ENCODE assay signal across 17 mouse cellular contexts in the genomic region with DNA sequence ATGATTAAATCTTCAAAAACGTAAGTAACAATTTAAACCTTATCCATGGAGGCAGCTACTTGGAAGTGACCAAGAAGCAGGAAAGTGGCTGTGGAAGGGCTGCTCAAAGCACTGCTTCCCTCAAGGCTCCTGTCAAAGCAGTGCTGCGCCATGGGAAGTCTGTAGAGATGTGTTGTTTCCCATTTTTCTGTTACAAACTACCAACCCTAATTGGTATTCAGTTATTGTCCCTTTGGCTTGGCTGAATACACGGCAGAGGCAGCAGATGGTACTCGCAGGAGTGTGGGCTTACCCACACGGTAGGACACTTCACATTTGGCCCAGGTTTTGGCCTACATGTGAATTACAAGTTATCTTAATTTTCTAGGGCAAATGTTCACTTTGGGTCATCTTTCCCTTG. TPM values are rescaled to one million over a fixed set of nuclear protein-coding genes. Genes with fewer than 3 reads are reported as not detected.
DNase-seq lines count a peak whose midpoint lies in the region; ATAC-seq and TF ChIP-seq lines count a peak whose summit lies in the region.
"Had no signal": no experiment of that assay in that cellular context is flagged by ENCODE, and none has a peak within 500 bp of the region (broad histone marks: within the 10 kb centered on the region; RNA-seq: fewer than 3 reads in every experiment).

No protein-coding gene starts in this region.

- H3K27ac ChIP-seq in midbrain, embryonic 11.5 days (ENCODE audit: low read depth, low read length) = no peak overlapping the region
- no peak overlapping the region for H3K27ac ChIP-seq in midbrain, embryonic 16.5 days (ENCODE audit: low read length)
- no peak overlapping the region for H3K27ac ChIP-seq in cerebellum, adult 2 months (ENCODE audit: insufficient read depth, low read length)
- H3K27ac ChIP-seq in forebrain, postnatal 0 days (ENCODE audit: low read depth, low read length) = no peak overlapping the region
- no peak overlapping the region for H3K27ac ChIP-seq in neural tube, embryonic 14.5 days (ENCODE audit: low read depth, low read length)
- H3K27ac ChIP-seq: embryonic facial prominence, embryonic 12.5 days; limb, embryonic 12.5 days had no signal

- no peak for ATAC-seq in midbrain, embryonic 11.5 days (ENCODE audit: low FRiP score)
- no peak for ATAC-seq in midbrain, embryonic 16.5 days
- peak; percentile 27; the same call in 1 of the 2 replicates for ATAC-seq in forebrain, postnatal 0 days
- ATAC-seq in neural tube, embryonic 14.5 days (ENCODE audit: low read depth) = peak; percentile 65; the same call in 1 of the 2 replicates
- ATAC-seq: CD4-positive, CD25-positive, alpha-beta regulatory T cell, adult 4 months; intestine, embryonic 16.5 days; liver, postnatal 0 days had no signal

- no peaks in the 10 kb centered on the region for H3K27me3 ChIP-seq in midbrain, embryonic 11.5 days (ENCODE audit: control insufficient read depth, insufficient read depth, low read length)
- H3K27me3 ChIP-seq in midbrain, embryonic 16.5 days (ENCODE audit: control insufficient read depth, insufficient read depth, low read depth, low read length) = no peaks in the 10 kb centered on the region
- H3K27me3 ChIP-seq in cerebellum, adult 2 months (ENCODE audit: control insufficient read depth, insufficient read depth, low read length) = no peaks in the 10 kb centered on the region
- no peaks in the 10 kb centered on the region for H3K27me3 ChIP-seq in forebrain, postnatal 0 days (ENCODE audit: insufficient read depth, low read length)
- H3K27me3 ChIP-seq in neural tube, embryonic 14.5 days (ENCODE audit: control insufficient read depth, insufficient read depth, low read length) = no peaks in the 10 kb centered on the region
- H3K27me3 ChIP-seq: embryonic facial prominence, embryonic 12.5 days; limb, embryonic 12.5 days had no signal

- no peak overlapping the region for H3K4me2 ChIP-seq in midbrain, embryonic 11.5 days
- no peak overlapping the region for H3K4me2 ChIP-seq in midbrain, embryonic 16.5 days (ENCODE audit: low read length)
- no peak overlapping the region for H3K4me2 ChIP-seq in forebrain, postnatal 0 days (ENCODE audit: low read depth)
- no peak overlapping the region for H3K4me2 ChIP-seq in neural tube, embryonic 14.5 days (ENCODE audit: low read depth, low read length)
- H3K4me2 ChIP-seq: embryonic facial prominence, embryonic 12.5 days; limb, embryonic 12.5 days had no signal

- no peaks in the 10 kb centered on the region for H3K4me1 ChIP-seq in midbrain, embryonic 11.5 days (ENCODE audit: control insufficient read depth, insufficient read depth, low read length)
- no peaks in the 10 kb centered on the region for H3K4me1 ChIP-seq in midbrain, embryonic 16.5 days (ENCODE audit: control insufficient read depth, insufficient read depth, low read length)
- H3K4me1 ChIP-seq in cerebellum, adult 2 months (ENCODE audit: control insufficient read depth, insufficient read depth, low read length) = peaks cover 18% of the 10 kb centered on the region
- H3K4me1 ChIP-seq in forebrain, postnatal 0 days (ENCODE audit: insufficient read depth) = peaks cover 3% of the 10 kb centered on the region; the same call in 1 of the 2 replicates
- no peaks in the 10 kb centered on the region for H3K4me1 ChIP-seq in neural tube, embryonic 14.5 days (ENCODE audit: control insufficient read depth, insufficient read depth, low read length)
- H3K4me1 ChIP-seq: embryonic facial prominence, embryonic 12.5 days; limb, embryonic 12.5 days had no signal

- WGBS in midbrain, embryonic 11.5 days = 79% methylated on average over 5 of the region's 5 CpGs
- 51% methylated on average over 5 of the region's 5 CpGs for WGBS in midbrain, embryonic 16.5 days
- WGBS in cerebellum, adult 2 months = 13% methylated on average over 5 of the region's 5 CpGs
- WGBS in forebrain, postnatal 0 days = 31% methylated on average over 5 of the region's 5 CpGs
- WGBS in neural tube, embryonic 14.5 days = 25% methylated on average over 5 of the region's 5 CpGs

- H3K9ac ChIP-seq in midbrain, embryonic 11.5 days (ENCODE audit: low read length) = no peak overlapping the region
- H3K9ac ChIP-seq in midbrain, embryonic 16.5 days (ENCODE audit: low read depth, low read length) = no peak overlapping the region
- H3K9ac ChIP-seq in forebrain, postnatal 0 days = no peak overlapping the region
- no peak overlapping the region for H3K9ac ChIP-seq in neural tube, embryonic 14.5 days (replicated peaks; ENCODE audit: low read depth, low read length)
- H3K9ac ChIP-seq: embryonic facial prominence, embryonic 12.5 days; limb, embryonic 12.5 days; liver, postnatal 0 days had no signal

- no peaks in the 10 kb centered on the region for H3K9me3 ChIP-seq in midbrain, embryonic 11.5 days (ENCODE audit: control insufficient read depth, low read length)
- H3K9me3 ChIP-seq in midbrain, embryonic 16.5 days (replicated peaks; ENCODE audit: control insufficient read depth, low read length, poor library complexity, severe bottlenecking) = no peaks in the 10 kb centered on the region
- H3K9me3 ChIP-seq in forebrain, postnatal 0 days (ENCODE audit: low read length) = no peaks in the 10 kb centered on the region
- no peaks in the 10 kb centered on the region for H3K9me3 ChIP-seq in neural tube, embryonic 14.5 days (ENCODE audit: control insufficient read depth, low read length)
- H3K9me3 ChIP-seq: embryonic facial prominence, embryonic 12.5 days; limb, embryonic 12.5 days had no signal

- no peak for TF ChIP-seq CTCF in cerebellum, adult 2 months (IDR thresholded peaks at IDR 0.05; ENCODE audit: borderline replicate concordance, insufficient read depth, low read depth, low read length)
- TF ChIP-seq CTCF in forebrain, postnatal 0 days (IDR thresholded peaks at IDR 0.05; ENCODE audit: low read depth) = no peak

- no peak overlapping the region for H3K4me3 ChIP-seq in midbrain, embryonic 11.5 days (ENCODE audit: low read depth, low read length)
- H3K4me3 ChIP-seq in midbrain, embryonic 16.5 days (ENCODE audit: low read depth, low read length) = no peak overlapping the region
- no peak overlapping the region for H3K4me3 ChIP-seq in cerebellum, adult 2 months (replicated peaks; ENCODE audit: insufficient read depth, low read depth, low read length)
- H3K4me3 ChIP-seq in forebrain, postnatal 0 days (ENCODE audit: low read depth, low read length) = no peak overlapping the region
- H3K4me3 ChIP-seq in neural tube, embryonic 14.5 days (ENCODE audit: low read depth, low read length) = no peak overlapping the region
- H3K4me3 ChIP-seq: embryonic facial prominence, embryonic 12.5 days; limb, embryonic 12.5 days had no signal

- no peaks in the 10 kb centered on the region for H3K36me3 ChIP-seq in midbrain, embryonic 11.5 days (ENCODE audit: control insufficient read depth, insufficient read depth, low read length)
- H3K36me3 ChIP-seq in midbrain, embryonic 16.5 days (ENCODE audit: control insufficient read depth, insufficient read depth, low read length) = 0 out of 2 replicates have a peak, but pooled peaks cover 2% of the 10 kb centered on the region
- no peaks in the 10 kb centered on the region for H3K36me3 ChIP-seq in forebrain, postnatal 0 days (ENCODE audit: insufficient read depth)
- no peaks in the 10 kb centered on the region for H3K36me3 ChIP-seq in neural tube, embryonic 14.5 days (ENCODE audit: control insufficient read depth, insufficient read depth, low read length)
- H3K36me3 ChIP-seq: embryonic facial prominence, embryonic 12.5 days; limb, embryonic 12.5 days had no signal

- peak; percentile 75 for DNase-seq in midbrain, embryonic 11.5 days (ENCODE audit: low spot score, missing footprints)
- peak; percentile 71 to 87 for DNase-seq in cerebellum, adult 2 months
- DNase-seq in forebrain, postnatal 0 days = no peak
- no peak for DNase-seq in kidney, adult 8-10 months
- DNase-seq in spleen, postnatal 36 days (ENCODE audit: low spot score in 2 of 2) = no peak
- DNase-seq: adrenal gland, postnatal 25 days; gastrocnemius, postnatal 14 days; heart, postnatal 14 days; kidney, postnatal 36 days; liver, postnatal 0 days; retina, postnatal 1 day had no signal

- TF ChIP-seq POLR2A in cerebellum, adult 2 months (IDR thresholded peaks at IDR 0.05; ENCODE audit: borderline replicate concordance, insufficient read depth, low read length) = no peak

RNA-seq across cellular contexts. Expression of a gene that starts 25.5 kb away (rescaled TPM):
- polyA plus RNA-seq in midbrain, embryonic 11.5 days (2014; fragmentation: Nextera tagmentation; extraction: Ambion mirVana) = 4.3 and 5.2 TPM in 2 replicates
- 18.0 and 24.3 TPM in 2 replicates for polyA plus RNA-seq in midbrain, embryonic 16.5 days (2015; fragmentation: Nextera tagmentation; extraction: Ambion mirVana)
- polyA plus RNA-seq in cerebellum, adult 2 months (2012; rRNA removed) = 14.6 and 16.3 TPM in 2 replicates
- total RNA-seq in forebrain, postnatal 0 days (2014; rRNA removed) = 24.1 and 25.1 TPM in 2 replicates
- polyA plus RNA-seq in forebrain, postnatal 0 days (2015; fragmentation: Nextera tagmentation; extraction: Ambion mirVana) = 12.5 and 16.7 TPM in 2 replicates
- 14.6 and 16.6 TPM in 2 replicates for polyA plus RNA-seq in neural tube, embryonic 14.5 days (2014; fragmentation: Nextera tagmentation; extraction: Ambion mirVana)

RNA-seq across cellular contexts. Expression of a gene that starts 25.7 kb away (rescaled TPM):
- polyA plus RNA-seq in midbrain, embryonic 11.5 days (2014; fragmentation: Nextera tagmentation; extraction: Ambion mirVana) = 49.8 and 53.1 TPM in 2 replicates
- polyA plus RNA-seq in midbrain, embryonic 16.5 days (2015; fragmentation: Nextera tagmentation; extraction: Ambion mirVana) = 3.0 and 3.4 TPM in 2 replicates
- polyA plus RNA-seq in cerebellum, adult 2 months (2012; rRNA removed) = 1.4 and 2.0 TPM in 2 replicates
- total RNA-seq in forebrain, postnatal 0 days (2014; rRNA removed) = 2.0 and 2.3 TPM in 2 replicates
- 1.9 and 2.0 TPM in 2 replicates for polyA plus RNA-seq in forebrain, postnatal 0 days (2015; fragmentation: Nextera tagmentation; extraction: Ambion mirVana)
- 1.8 and 3.5 TPM in 2 replicates for polyA plus RNA-seq in neural tube, embryonic 14.5 days (2014; fragmentation: Nextera tagmentation; extraction: Ambion mirVana)

Comparison
In these comparisons a context has a peak if more than half of its experiments do, and no peak if none do; other contexts are left out.
1. RNA of a gene that starts 25.7 kb away (polyA plus RNA-seq): 49.8 to 53.1 TPM in midbrain, embryonic 11.5 days; 3.0 to 3.4 TPM in midbrain, embryonic 16.5 days, 1.4 to 2.0 TPM in cerebellum, adult 2 months, 1.9 to 2.0 TPM in forebrain, postnatal 0 days and 1.8 to 3.5 TPM in neural tube, embryonic 14.5 days; every median in the first group is over 10 times any median in the second.
2. ATAC-seq: peak in forebrain, postnatal 0 days (single experiment) and neural tube, embryonic 14.5 days (single experiment); none in midbrain, embryonic 11.5 days (single experiment) and midbrain, embryonic 16.5 days (single experiment).
3. DNase-seq: peak in midbrain, embryonic 11.5 days (single experiment) and cerebellum, adult 2 months (2 of 2); none in forebrain, postnatal 0 days (single experiment), kidney, adult 8-10 months (0 of 2) and spleen, postnatal 36 days (0 of 2).